Mouse (Mus musculus) heart, postnatal 14 days (tissue): Measurements from ENCODE around the gene Pibf1. TPM values are rescaled to one million over a fixed set of nuclear protein-coding genes. Genes with fewer than 3 reads are reported as not detected.

Experiments used
- total RNA-seq, 2 experiments: library from RNA; stranded (reverse); gene quantifications; 2 replicates each; pipeline ENCODE4 v1.2.3; 2021

The Pibf1 gene
- total RNA-seq, 2 experiments from 2014 or later, result 7.3 to 9.0 TPM

Other genes with a start within 250 kb of the Pibf1 start
- gene Rpl36a-ps1, start 105.1 kb upstream of the Pibf1 start, total RNA-seq, result 1 to 10 TPM; 1.1 to 3.7 TPM
- gene Mzt1, start 53.3 kb upstream of the Pibf1 start, total RNA-seq, result 10 to 100 TPM; 31.9 to 32.1 TPM
- gene Bora, start 53.2 kb upstream of the Pibf1 start, total RNA-seq, result 1 to 10 TPM; 2.7 to 3.2 TPM
- 10 to 100 TPM; 11.9 to 12.0 TPM for gene Dis3, start 346 bp downstream of the Pibf1 start, total RNA-seq
- gene Klf5, start 199.3 kb downstream of the Pibf1 start, total RNA-seq, result 1 to 10 TPM; 1.2 to 1.6 TPM